Mouse (Mus musculus) E14TG2a.4 (cell line): ENCODE results near the gene Cfl1.

ENCODE experiments used
- CTCF ChIP-seq: conservative IDR thresholded peaks from 2 replicates; pipeline ENCODE4 v1.5.1; 2014; ENCODE audit warnings: low read length
- NANOG ChIP-seq: IDR thresholded peaks from 2 replicates; pipeline ENCODE4 v1.6.1; 2014; ENCODE audit warnings: borderline replicate concordance, low read length, mixed read lengths

- TF ChIP-seq CTCF: no peak
- TF ChIP-seq NANOG: no peak
Observed at GRCm38 (mm10) chr19:5481398-5481797, 8.9 kb upstream of the Cfl1 start.
